Mouse (Mus musculus): ENCODE data around the gene Aacs. TPM values are rescaled to one million over a fixed set of nuclear protein-coding genes. Genes with fewer than 3 reads are reported as not detected.

Gene Aacs
- total and polyA plus RNA-seq, 3 experiments = 21.3 to 48.8 (median 39.8) TPM

DNA sequence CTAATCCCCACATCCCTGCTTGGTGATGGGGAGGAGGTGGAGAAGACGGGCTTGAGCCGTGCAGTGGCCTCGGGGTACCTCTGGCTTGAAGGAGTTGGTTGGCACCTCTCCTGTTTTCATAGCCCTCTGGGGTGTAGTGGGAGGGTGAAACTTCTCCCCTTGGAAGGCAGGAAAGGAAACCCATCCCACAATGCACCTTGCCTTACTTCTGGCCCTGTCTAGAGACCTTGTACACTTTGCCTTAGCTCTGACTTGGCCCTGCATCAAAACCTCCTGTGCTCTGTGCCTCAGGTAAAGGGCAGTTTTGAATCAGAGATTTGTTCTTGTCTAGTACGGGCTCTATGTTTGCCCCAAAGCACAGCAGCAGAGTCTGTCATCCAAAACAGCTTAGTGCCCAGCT is 4.9 kb upstream of the Aacs start:
- no peak overlapping the region for H3K9ac ChIP-seq (ENCODE audit: insufficient read depth, low read depth)
- H3K79me2 ChIP-seq (replicated peaks; ENCODE audit: control insufficient read depth, extremely low read depth, insufficient read depth, poor library complexity, severe bottlenecking) = no peaks in the 10 kb centered on the region
- no peak overlapping the region for H3K27ac ChIP-seq (ENCODE audit: insufficient read depth, low read depth)
- dilution Hi-C loops (cut with MboI; ENCODE audit: extremely low pct_ligation_motif_present, extremely low pct_unique_long_range_greater_than_20kb, low sequenced_read_pairs) (no loop called here), in situ Hi-C loops (cut with MboI; ENCODE audit: low pct_ligation_motif_present, low pct_unique_long_range_greater_than_20kb, low sequenced_read_pairs) (no loop called here)
- H3K4me3 ChIP-seq (replicated peaks in 1 of 3; ENCODE audit: low read depth in 2 of 3, low read length in 2 of 3, poor library complexity in 1 of 3) = no peak overlapping the region
- H3K4me1 ChIP-seq (ENCODE audit: control insufficient read depth in 1 of 2, insufficient read depth in 2 of 2) = peaks cover 0 to 22% of the 10 kb centered on the region in 2 experiments; a peak in 2 of 4 replicates
- no peak overlapping the region for H3K4me2 ChIP-seq (ENCODE audit: insufficient read depth, low read depth, poor library complexity, severe bottlenecking)
- no peaks in the 10 kb centered on the region for H3K36me3 ChIP-seq (replicated peaks in 1 of 2; ENCODE audit: control insufficient read depth in 1 of 2, insufficient read depth in 1 of 2, low read length in 1 of 2)
- TF ChIP-seq BHLHE40 (IDR thresholded peaks at IDR 0.05; ENCODE audit: low read depth, low read length) = no peak
- TF ChIP-seq ZC3H11A (IDR thresholded peaks at IDR 0.05; ENCODE audit: low read depth, low read length) = no peak
- TF ChIP-seq CHD1 (IDR thresholded peaks at IDR 0.05; ENCODE audit: low read depth, low read length) = no peak
- TF ChIP-seq POLR2AphosphoS2 (IDR thresholded peaks at IDR 0.05; ENCODE audit: low read depth, low read length) = no peak
- TF ChIP-seq JUN (IDR thresholded peaks at IDR 0.05; ENCODE audit: insufficient read depth, low read depth, low read length) = no peak
- TF ChIP-seq NELFE (IDR thresholded peaks at IDR 0.05; ENCODE audit: low read depth, low read length) = no peak
- TF ChIP-seq RAD21 (IDR thresholded peaks at IDR 0.05; ENCODE audit: low read depth, low read length) = no peak
- TF ChIP-seq SIN3A (IDR thresholded peaks at IDR 0.05; ENCODE audit: low read length) = no peak
- TF ChIP-seq MYC (IDR thresholded peaks at IDR 0.05; ENCODE audit: low read depth, low read length) = no peak
- no peak for TF ChIP-seq HCFC1 (IDR thresholded peaks at IDR 0.05; ENCODE audit: low read depth, low read length)
- no peak for TF ChIP-seq MEF2A (IDR thresholded peaks at IDR 0.05; ENCODE audit: borderline replicate concordance, low read depth, low read length)
- no peak for TF ChIP-seq ZKSCAN1 (IDR thresholded peaks at IDR 0.05; ENCODE audit: borderline replicate concordance, low read depth, low read length)
- H3K9me3 ChIP-seq (replicated peaks; ENCODE audit: low read length) = no peaks in the 10 kb centered on the region
- H3K27me3 ChIP-seq (replicated peaks) = no peaks in the 10 kb centered on the region
- no peak for DNase-seq (ENCODE audit: extremely low read depth)

DNA sequence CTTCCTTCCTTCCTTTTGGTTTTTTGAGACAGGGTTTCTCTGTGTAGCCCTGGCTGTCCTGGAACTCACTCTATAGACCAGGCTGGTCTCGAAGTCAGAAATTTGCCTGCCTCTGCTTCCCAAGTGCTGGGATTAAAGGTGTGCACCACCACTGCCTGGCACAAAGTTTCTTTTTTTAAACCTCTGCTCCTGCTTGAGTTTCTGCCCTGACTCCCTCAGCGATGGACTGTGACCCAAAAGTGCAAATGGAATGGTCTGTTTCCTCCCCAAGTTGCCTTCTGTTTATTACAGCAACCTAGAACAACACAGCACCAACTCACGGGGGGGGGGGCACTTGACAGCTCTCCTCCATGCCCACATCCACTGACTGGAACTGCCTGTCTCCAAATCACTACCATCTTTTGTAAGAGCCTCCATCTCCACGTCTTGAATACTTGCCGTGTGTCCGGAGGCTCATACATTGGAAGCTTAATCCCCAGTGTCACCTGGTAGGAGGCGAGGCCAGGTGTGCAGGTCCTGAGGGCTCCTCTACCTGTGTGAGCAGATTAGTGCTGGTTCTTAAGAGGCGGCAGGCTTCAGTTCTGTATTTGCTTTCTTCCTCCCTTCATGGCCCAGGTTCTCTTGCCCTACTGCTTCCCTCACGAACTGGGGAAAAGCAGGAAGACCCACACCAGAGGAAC is 2.7 kb upstream of the Aacs start:
- no peak for DNase-seq (ENCODE audit: extremely low read depth)
- dilution Hi-C loops (cut with MboI; ENCODE audit: extremely low pct_ligation_motif_present, extremely low pct_unique_long_range_greater_than_20kb, low sequenced_read_pairs) (no loop called here), in situ Hi-C loops (cut with MboI; ENCODE audit: low pct_ligation_motif_present, low pct_unique_long_range_greater_than_20kb, low sequenced_read_pairs) (no loop called here)
- Histone ChIP-seq H3K4me3 (replicated peaks in 1 of 3; ENCODE audit: low read depth in 2 of 3, low read length in 2 of 3, poor library complexity in 1 of 3) (no peak overlapping the region), H3K36me3 (replicated peaks in 1 of 2; ENCODE audit: control insufficient read depth in 1 of 2, insufficient read depth in 1 of 2, low read length in 1 of 2) (peaks cover 0 to 8% of the 10 kb centered on the region in 2 experiments), H3K4me1 (ENCODE audit: control insufficient read depth in 1 of 2, insufficient read depth in 2 of 2) (peaks cover 12 to 33% of the 10 kb centered on the region in 2 experiments; a peak in 3 of 4 replicates), H3K27ac (ENCODE audit: insufficient read depth, low read depth) (no peak overlapping the region), H3K9me3 (replicated peaks; ENCODE audit: low read length) (no peaks in the 10 kb centered on the region), H3K79me2 (replicated peaks; ENCODE audit: control insufficient read depth, extremely low read depth, insufficient read depth, poor library complexity, severe bottlenecking) (peaks cover 8% of the 10 kb centered on the region; the same call in 1 of the 2 replicates), H3K4me2 (ENCODE audit: insufficient read depth, low read depth, poor library complexity, severe bottlenecking) (no peak overlapping the region), H3K9ac (ENCODE audit: insufficient read depth, low read depth) (no peak overlapping the region), H3K27me3 (replicated peaks) (no peaks in the 10 kb centered on the region)
- no peak for TF ChIP-seq EP300 (IDR thresholded peaks at IDR 0.05; ENCODE audit: low read length)
- no peak for TF ChIP-seq JUN (IDR thresholded peaks at IDR 0.05; ENCODE audit: insufficient read depth, low read depth, low read length)
- no peak for TF ChIP-seq UBTF (IDR thresholded peaks at IDR 0.05; ENCODE audit: low read depth, low read length)
- TF ChIP-seq ZMIZ1 (IDR thresholded peaks at IDR 0.05; ENCODE audit: low read depth, low read length) = no peak
- TF ChIP-seq TBP (conservative IDR thresholded peaks at IDR 0.05; ENCODE audit: low read depth, low read length) = no peak
- no peak for TF ChIP-seq USF1 (IDR thresholded peaks at IDR 0.05; ENCODE audit: low read depth, low read length)
- TF ChIP-seq MAX (IDR thresholded peaks at IDR 0.05; ENCODE audit: low read length) = no peak
- no peak for TF ChIP-seq MXI1 (IDR thresholded peaks at IDR 0.05; ENCODE audit: low read depth, low read length)
- TF ChIP-seq RCOR1 (conservative IDR thresholded peaks at IDR 0.05; ENCODE audit: low read depth, low read length) = no peak
- TF ChIP-seq NRF1 (IDR thresholded peaks at IDR 0.05; ENCODE audit: low read depth, low read length) = no peak
- TF ChIP-seq GABPA (IDR thresholded peaks at IDR 0.05; ENCODE audit: insufficient replicate concordance, low read depth, low read length) = no peak
- no peak for TF ChIP-seq MYC (IDR thresholded peaks at IDR 0.05; ENCODE audit: low read depth, low read length)
- TF ChIP-seq CTCF (conservative IDR thresholded peaks at IDR 0.05 in 1 of 2, IDR thresholded peaks at IDR 0.05 in 1 of 2; ENCODE audit: low read depth in 2 of 2, low read length in 2 of 2) = no peak
- TF ChIP-seq MAFK (IDR thresholded peaks at IDR 0.05; ENCODE audit: insufficient replicate concordance, low read length) = no peak
- no peak for TF ChIP-seq POLR2A (IDR thresholded peaks at IDR 0.05; ENCODE audit: low read depth, low read length)
- TF ChIP-seq ETS1 (conservative IDR thresholded peaks at IDR 0.05; ENCODE audit: low read depth, low read length) = no peak
- TF ChIP-seq BHLHE40 (IDR thresholded peaks at IDR 0.05; ENCODE audit: low read depth, low read length) = no peak
- no peak for TF ChIP-seq NELFE (IDR thresholded peaks at IDR 0.05; ENCODE audit: low read depth, low read length)
- no peak for TF ChIP-seq ELF1 (IDR thresholded peaks at IDR 0.05; ENCODE audit: low read depth, low read length)
